Mouse (Mus musculus): Measurements from ENCODE around the gene 6330409D20Rik. TPM values are rescaled to one million over a fixed set of nuclear protein-coding genes. Genes with fewer than 3 reads are reported as not detected.

The 6330409D20Rik gene
- polyA plus RNA-seq, 1 experiment from 2014 or later = 3.5 TPM

DNA sequence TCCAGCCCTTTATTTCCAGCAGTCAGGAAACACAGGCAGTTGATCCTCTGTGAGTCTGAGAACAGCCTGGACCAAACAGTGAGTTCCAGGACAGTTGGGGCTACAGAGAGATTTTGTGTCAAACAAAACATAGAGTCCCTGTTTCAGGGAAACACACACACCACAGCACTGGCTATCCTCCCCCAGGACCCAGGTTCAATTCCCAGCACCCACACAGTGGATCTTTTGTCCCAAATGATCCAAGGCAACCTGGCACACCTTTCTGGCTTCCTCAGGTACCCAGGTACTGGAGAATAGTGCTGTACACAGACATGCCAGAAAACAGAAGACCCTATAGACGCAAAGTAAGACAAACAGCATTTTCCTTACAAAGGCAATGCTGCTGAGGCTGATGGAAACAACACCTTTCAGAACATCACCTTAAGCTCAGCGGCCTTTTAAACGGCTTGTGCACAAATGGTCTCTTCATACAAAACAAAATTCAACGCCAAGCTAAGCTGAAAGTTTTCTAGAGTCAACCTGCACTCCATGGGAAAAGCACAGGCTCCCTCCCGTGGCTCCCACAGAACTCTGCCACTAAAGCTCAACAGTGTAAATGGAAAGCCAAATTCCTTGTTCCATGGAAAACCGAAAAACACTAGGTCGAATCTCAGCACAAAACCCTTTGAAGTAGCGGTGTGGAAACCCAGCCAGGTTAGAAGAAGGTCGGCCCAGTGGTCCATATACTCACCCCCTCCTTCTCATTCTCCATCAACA is 29.3 kb downstream of the 6330409D20Rik start:
- H3K9me3 ChIP-seq (ENCODE audit: control insufficient read depth, low read length) = no peaks in the 10 kb centered on the region
- peak overlapping the region; percentile 97 for H3K4me2 ChIP-seq (ENCODE audit: low read length)
- H3K27me3 ChIP-seq (replicated peaks; ENCODE audit: control insufficient read depth, insufficient read depth, low read length) = no peaks in the 10 kb centered on the region
- peaks cover 14% of the 10 kb centered on the region for H3K36me3 ChIP-seq (ENCODE audit: control insufficient read depth, insufficient read depth)
- H3K27ac ChIP-seq (ENCODE audit: low read length) = no peak overlapping the region
- H3K9ac ChIP-seq (replicated peaks; ENCODE audit: low read depth, low read length) = peak overlapping the region; percentile 95
- no peak for ATAC-seq
- peaks cover 17% of the 10 kb centered on the region for H3K4me1 ChIP-seq (replicated peaks; ENCODE audit: control insufficient read depth, insufficient read depth, low read length)
- peak overlapping the region; percentile 98 for H3K4me3 ChIP-seq (replicated peaks; ENCODE audit: low read length)
- 30% methylated on average over 9 of the region's 9 CpGs for WGBS

DNA sequence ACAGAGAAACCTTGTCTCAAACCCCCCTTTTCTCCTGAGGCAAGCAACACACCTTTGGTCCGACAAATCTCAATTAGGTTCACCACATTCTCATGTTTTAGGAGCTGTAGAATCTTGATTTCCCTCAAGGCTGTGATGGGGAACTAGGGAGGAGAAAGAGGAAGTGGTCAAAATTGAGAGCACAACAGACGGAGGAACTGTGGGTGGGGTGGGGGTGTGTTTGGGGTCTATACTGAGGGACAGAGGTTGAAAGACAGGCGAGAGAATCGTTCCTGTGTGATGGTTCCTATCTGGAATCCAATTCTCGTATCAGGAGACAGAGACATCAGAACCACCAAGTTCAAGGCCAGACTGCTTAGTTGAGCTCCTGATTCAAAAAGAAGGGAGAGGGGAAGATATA is 30.4 kb downstream of the 6330409D20Rik start:
- Histone ChIP-seq H3K27me3 (replicated peaks; ENCODE audit: control insufficient read depth, insufficient read depth, low read length) (no peaks in the 10 kb centered on the region), H3K4me2 (ENCODE audit: low read length) (no peak overlapping the region), H3K36me3 (ENCODE audit: control insufficient read depth, insufficient read depth) (peaks cover 19% of the 10 kb centered on the region), H3K4me3 (replicated peaks; ENCODE audit: low read length) (no peak overlapping the region), H3K27ac (ENCODE audit: low read length) (no peak overlapping the region), H3K4me1 (replicated peaks; ENCODE audit: control insufficient read depth, insufficient read depth, low read length) (peaks cover 17% of the 10 kb centered on the region), H3K9ac (replicated peaks; ENCODE audit: low read depth, low read length) (no peak overlapping the region), H3K9me3 (ENCODE audit: control insufficient read depth, low read length) (no peaks in the 10 kb centered on the region)
- 86% methylated on average over 5 of the region's 5 CpGs for WGBS
- ATAC-seq = no peak

DNA sequence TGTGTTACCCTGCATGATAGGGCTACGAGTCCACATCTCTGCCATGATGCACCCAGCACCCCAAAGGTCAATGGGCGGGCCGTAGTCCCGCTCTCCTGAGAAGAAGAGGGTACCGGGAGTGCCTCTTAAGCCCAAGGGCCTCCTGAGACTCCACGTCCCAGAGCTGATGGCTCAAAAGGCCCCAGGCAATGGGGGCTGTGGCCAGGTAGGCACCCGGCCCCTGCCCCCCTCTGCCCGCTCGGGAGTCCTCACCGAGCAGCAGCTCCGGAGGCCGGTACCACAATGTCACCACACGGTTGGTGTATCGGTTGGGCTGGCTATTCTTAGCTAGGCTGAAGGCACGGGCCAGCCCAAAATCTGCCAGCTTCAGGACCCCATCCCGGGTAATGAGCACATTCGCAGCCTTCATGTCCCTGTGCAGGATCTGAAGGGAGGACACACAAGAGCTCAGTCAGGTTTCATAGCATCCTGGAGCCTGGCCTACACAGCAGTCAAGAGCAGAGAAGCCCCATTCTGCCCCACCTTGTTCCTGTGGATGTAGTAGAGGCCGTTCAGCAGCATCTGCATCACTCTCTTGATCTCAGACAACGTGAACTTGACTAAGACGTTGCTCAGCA is 31.2 kb downstream of the 6330409D20Rik start:
- H3K27ac ChIP-seq (ENCODE audit: low read length) = no peak overlapping the region
- no peaks in the 10 kb centered on the region for H3K27me3 ChIP-seq (replicated peaks; ENCODE audit: control insufficient read depth, insufficient read depth, low read length)
- H3K4me1 ChIP-seq (replicated peaks; ENCODE audit: control insufficient read depth, insufficient read depth, low read length) = peaks cover 17% of the 10 kb centered on the region
- no peak overlapping the region for H3K4me2 ChIP-seq (ENCODE audit: low read length)
- WGBS = 95% methylated on average over 20 of the region's 20 CpGs
- no peak for ATAC-seq
- peaks cover 19% of the 10 kb centered on the region for H3K36me3 ChIP-seq (ENCODE audit: control insufficient read depth, insufficient read depth)
- H3K9me3 ChIP-seq (ENCODE audit: control insufficient read depth, low read length) = no peaks in the 10 kb centered on the region
- no peak overlapping the region for H3K9ac ChIP-seq (replicated peaks; ENCODE audit: low read depth, low read length)
- H3K4me3 ChIP-seq (replicated peaks; ENCODE audit: low read length) = no peak overlapping the region

DNA sequence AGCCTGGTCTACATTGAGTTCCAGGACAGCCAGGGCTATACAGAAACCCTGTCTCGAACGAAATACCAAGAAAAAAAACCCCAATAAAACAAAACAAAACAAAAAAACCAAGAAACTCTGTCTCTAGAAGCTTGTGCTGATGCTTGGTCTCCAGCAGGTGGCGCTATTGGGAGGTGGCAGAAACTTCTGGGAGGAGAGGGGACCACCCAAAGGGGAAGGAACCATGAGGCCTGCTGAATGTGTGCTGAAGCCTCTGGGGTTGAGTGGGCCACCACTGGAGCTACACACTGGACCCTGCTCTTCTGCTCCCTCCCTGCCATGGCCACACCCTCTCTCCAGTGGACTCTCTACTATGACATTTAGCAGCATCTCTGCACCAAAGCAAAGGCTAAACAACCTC is 32.2 kb downstream of the 6330409D20Rik start:
- Histone ChIP-seq H3K4me1 (replicated peaks; ENCODE audit: control insufficient read depth, insufficient read depth, low read length) (peaks cover 11% of the 10 kb centered on the region), H3K4me3 (replicated peaks; ENCODE audit: low read length) (no peak overlapping the region), H3K4me2 (ENCODE audit: low read length) (no peak overlapping the region), H3K9ac (replicated peaks; ENCODE audit: low read depth, low read length) (no peak overlapping the region), H3K27me3 (replicated peaks; ENCODE audit: control insufficient read depth, insufficient read depth, low read length) (no peaks in the 10 kb centered on the region), H3K36me3 (ENCODE audit: control insufficient read depth, insufficient read depth) (peaks cover 19% of the 10 kb centered on the region), H3K9me3 (ENCODE audit: control insufficient read depth, low read length) (no peaks in the 10 kb centered on the region), H3K27ac (ENCODE audit: low read length) (no peak overlapping the region)
- WGBS = 32% methylated on average over 3 of the region's 3 CpGs
- ATAC-seq = no peak

DNA sequence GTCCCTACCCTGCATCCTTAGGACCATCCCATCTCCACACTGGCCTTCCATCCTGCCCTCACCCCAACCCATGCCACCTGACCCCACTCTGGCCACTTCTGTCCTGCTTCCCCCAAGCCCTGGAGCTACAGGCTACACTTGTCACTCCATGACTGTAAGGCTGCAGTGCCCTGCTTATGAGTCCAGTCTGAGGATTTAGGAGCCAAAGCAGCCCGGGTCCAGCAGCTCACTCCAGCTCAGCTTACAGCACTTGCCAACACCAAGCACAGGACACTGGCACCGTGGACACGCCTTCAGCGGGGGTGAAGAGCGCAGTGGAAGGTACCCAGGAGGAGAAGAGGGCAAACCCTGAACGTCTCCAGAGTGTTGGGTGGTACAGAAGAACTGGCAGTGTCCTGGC is 33.8 kb downstream of the 6330409D20Rik start:
- no peak overlapping the region for H3K4me3 ChIP-seq (replicated peaks; ENCODE audit: low read length)
- H3K4me1 ChIP-seq (replicated peaks; ENCODE audit: control insufficient read depth, insufficient read depth, low read length) = peaks cover 9% of the 10 kb centered on the region
- no peak overlapping the region for H3K9ac ChIP-seq (replicated peaks; ENCODE audit: low read depth, low read length)
- H3K27ac ChIP-seq (ENCODE audit: low read length) = no peak overlapping the region
- H3K4me2 ChIP-seq (ENCODE audit: low read length) = no peak overlapping the region
- ATAC-seq = no peak
- 92% methylated on average over 6 of the region's 6 CpGs for WGBS
- H3K27me3 ChIP-seq (replicated peaks; ENCODE audit: control insufficient read depth, insufficient read depth, low read length) = no peaks in the 10 kb centered on the region
- H3K36me3 ChIP-seq (ENCODE audit: control insufficient read depth, insufficient read depth) = peaks cover 19% of the 10 kb centered on the region
- no peaks in the 10 kb centered on the region for H3K9me3 ChIP-seq (ENCODE audit: control insufficient read depth, low read length)

DNA sequence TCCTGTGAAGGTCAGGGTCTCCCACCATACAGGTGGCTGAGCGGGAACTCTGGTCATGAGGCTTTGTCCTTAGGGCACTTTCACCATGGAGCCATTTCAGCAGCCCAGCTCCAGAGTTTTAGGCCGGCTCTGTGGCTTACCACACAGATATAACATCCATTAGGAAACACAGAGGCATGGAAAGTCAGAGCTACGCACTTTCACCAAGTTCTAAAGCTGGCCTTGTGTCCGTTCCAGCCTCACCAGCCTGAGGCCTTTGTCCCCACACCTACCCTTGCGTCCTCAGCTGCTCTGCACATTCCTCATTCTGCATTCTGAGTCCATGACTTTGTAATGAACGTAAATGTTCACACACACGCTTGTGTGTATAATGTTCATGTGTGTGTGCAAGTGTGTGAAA is 35.8 kb downstream of the 6330409D20Rik start:
- no peak for ATAC-seq
- Histone ChIP-seq H3K4me1 (replicated peaks; ENCODE audit: control insufficient read depth, insufficient read depth, low read length) (no peaks in the 10 kb centered on the region), H3K27ac (ENCODE audit: low read length) (no peak overlapping the region), H3K9me3 (ENCODE audit: control insufficient read depth, low read length) (no peaks in the 10 kb centered on the region), H3K4me3 (replicated peaks; ENCODE audit: low read length) (no peak overlapping the region), H3K27me3 (replicated peaks; ENCODE audit: control insufficient read depth, insufficient read depth, low read length) (no peaks in the 10 kb centered on the region), H3K4me2 (ENCODE audit: low read length) (no peak overlapping the region), H3K36me3 (ENCODE audit: control insufficient read depth, insufficient read depth) (peaks cover 14% of the 10 kb centered on the region), H3K9ac (replicated peaks; ENCODE audit: low read depth, low read length) (no peak overlapping the region)
- 89% methylated on average over 7 of the region's 7 CpGs for WGBS

DNA sequence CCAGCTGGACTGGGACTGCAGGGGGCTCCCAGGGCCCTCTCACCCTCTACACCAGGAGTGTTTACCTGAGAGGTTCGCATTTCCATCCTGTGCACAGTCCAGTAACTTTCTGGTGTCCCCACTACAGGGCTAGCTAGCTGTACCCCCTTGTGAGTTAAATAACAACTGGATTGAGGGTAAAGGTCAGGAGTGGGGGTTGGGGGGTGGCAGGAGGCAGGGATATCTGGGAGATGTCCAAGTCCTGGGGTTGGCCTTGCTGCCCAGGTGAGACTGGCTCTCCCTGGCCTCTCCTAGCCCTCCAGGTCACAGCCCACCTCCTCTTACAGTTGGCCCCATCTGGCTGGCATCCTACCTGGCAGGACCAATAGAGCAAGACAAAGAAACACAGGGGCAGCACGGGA is 36.8 kb downstream of the 6330409D20Rik start, which contains the start of gene Fpgs:
Gene Fpgs (minus strand): TSS at position 125 of the 401 bp plus-strand sequence.
- no peaks in the 10 kb centered on the region for H3K4me1 ChIP-seq (replicated peaks; ENCODE audit: control insufficient read depth, insufficient read depth, low read length)
- 81% methylated on average over 2 of the region's 2 CpGs for WGBS
- no peaks in the 10 kb centered on the region for H3K27me3 ChIP-seq (replicated peaks; ENCODE audit: control insufficient read depth, insufficient read depth, low read length)
- H3K4me2 ChIP-seq (ENCODE audit: low read length) = no peak within 1 kb of the TSS
- H3K4me3 ChIP-seq (replicated peaks; ENCODE audit: low read length) = no peak within 1 kb of the TSS
- peaks cover 12% of the 10 kb centered on the region for H3K36me3 ChIP-seq (ENCODE audit: control insufficient read depth, insufficient read depth)
- no peak within 1 kb of the TSS for H3K9ac ChIP-seq (replicated peaks; ENCODE audit: low read depth, low read length)
- no peak within 1 kb of the TSS for H3K27ac ChIP-seq (ENCODE audit: low read length)
- no peaks in the 10 kb centered on the region for H3K9me3 ChIP-seq (ENCODE audit: control insufficient read depth, low read length)
- ATAC-seq = no peak

DNA sequence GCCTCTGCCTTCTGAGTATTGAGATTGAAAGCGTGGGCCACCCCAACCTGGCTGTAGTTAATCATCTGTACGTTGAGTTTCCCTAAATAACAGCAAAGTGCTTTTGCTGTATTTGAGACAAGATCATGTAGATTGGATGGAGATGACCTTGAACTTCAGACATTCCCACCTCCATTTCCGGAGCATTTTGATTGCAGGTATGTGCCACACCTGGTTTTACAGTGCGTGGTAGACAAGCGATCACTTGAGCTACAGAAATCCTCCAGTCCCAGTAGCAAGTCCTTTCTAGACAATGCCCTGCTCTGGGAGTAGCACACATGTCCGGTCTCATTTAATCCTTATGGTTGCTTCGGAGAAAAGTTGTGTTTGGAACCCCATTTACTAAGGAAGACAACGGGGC is 37.8 kb downstream of the 6330409D20Rik start:
- WGBS = 94% methylated on average over 8 of the region's 8 CpGs
- no peak for ATAC-seq
- no peak overlapping the region for H3K4me2 ChIP-seq (ENCODE audit: low read length)
- no peak overlapping the region for H3K27ac ChIP-seq (ENCODE audit: low read length)
- peaks cover 9% of the 10 kb centered on the region for H3K36me3 ChIP-seq (ENCODE audit: control insufficient read depth, insufficient read depth)
- no peaks in the 10 kb centered on the region for H3K27me3 ChIP-seq (replicated peaks; ENCODE audit: control insufficient read depth, insufficient read depth, low read length)
- no peak overlapping the region for H3K4me3 ChIP-seq (replicated peaks; ENCODE audit: low read length)
- H3K4me1 ChIP-seq (replicated peaks; ENCODE audit: control insufficient read depth, insufficient read depth, low read length) = no peaks in the 10 kb centered on the region
- no peaks in the 10 kb centered on the region for H3K9me3 ChIP-seq (ENCODE audit: control insufficient read depth, low read length)
- H3K9ac ChIP-seq (replicated peaks; ENCODE audit: low read depth, low read length) = no peak overlapping the region

DNA sequence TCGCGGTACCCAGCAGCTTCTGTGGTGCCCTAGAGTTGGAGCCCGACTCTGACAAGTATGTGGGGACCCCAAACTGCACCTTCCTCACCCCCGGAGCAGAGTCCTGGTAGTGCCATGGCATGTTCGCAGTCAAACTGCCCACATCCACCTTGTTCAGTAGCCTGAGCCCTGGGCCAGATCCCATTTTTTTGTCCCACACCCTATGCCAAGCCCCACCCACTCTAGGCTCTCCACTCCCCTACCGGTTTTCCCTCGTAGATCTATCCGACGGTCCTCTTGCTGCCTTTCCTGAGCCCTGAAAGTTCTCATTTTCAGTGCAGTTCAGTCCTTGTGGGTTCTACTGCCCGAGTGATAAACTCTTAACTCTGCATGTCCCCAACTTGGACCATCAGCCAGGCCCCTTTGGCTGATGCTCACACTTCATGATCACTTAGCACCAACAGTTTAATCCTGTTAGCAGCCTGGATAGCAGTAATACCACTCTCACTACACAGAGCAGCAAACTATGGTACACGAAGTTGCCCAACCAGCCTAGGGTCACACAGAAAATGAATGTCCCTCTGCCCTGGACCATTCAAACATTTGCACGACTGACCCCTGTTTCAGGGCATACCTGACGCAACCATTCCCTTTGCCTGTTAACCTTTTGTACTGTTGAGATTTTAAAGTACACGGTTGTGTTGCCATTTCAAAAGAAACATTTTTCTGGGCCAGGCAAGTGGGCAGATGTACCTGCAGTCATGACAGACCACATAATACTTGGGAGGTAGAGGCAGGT is 39.7 kb downstream of the 6330409D20Rik start:
- Histone ChIP-seq H3K4me2 (ENCODE audit: low read length) (no peak overlapping the region), H3K4me1 (replicated peaks; ENCODE audit: control insufficient read depth, insufficient read depth, low read length) (no peaks in the 10 kb centered on the region), H3K9ac (replicated peaks; ENCODE audit: low read depth, low read length) (no peak overlapping the region), H3K4me3 (replicated peaks; ENCODE audit: low read length) (no peak overlapping the region), H3K9me3 (ENCODE audit: control insufficient read depth, low read length) (no peaks in the 10 kb centered on the region), H3K27ac (ENCODE audit: low read length) (no peak overlapping the region), H3K36me3 (ENCODE audit: control insufficient read depth, insufficient read depth) (peaks cover 5% of the 10 kb centered on the region), H3K27me3 (replicated peaks; ENCODE audit: control insufficient read depth, insufficient read depth, low read length) (no peaks in the 10 kb centered on the region)
- no peak for ATAC-seq
- 89% methylated on average over 14 of the region's 14 CpGs for WGBS

Measured in forebrain, embryonic 16.5 days (tissue).